Mouse (Mus musculus) liver, adult 2 months (tissue): ENCODE measurements around the gene Agbl3. TPM values are rescaled to one million over a fixed set of nuclear protein-coding genes. Genes with fewer than 3 reads are reported as not detected.

Source experiments
- DNase-seq: peaks from one replicate; pipeline ENCODE4 v3.0.0-alpha.2; 2011; ENCODE audit warnings: low read depth, low spot score; ENCODE audit errors: extremely low read depth
- H3K27ac ChIP-seq: fragments of 200-500 bp; replicated peaks from 2 replicates; pipeline ENCODE4 v1.5.1; 2012; ENCODE audit warnings: low read depth, mild to moderate bottlenecking, control low read depth, inconsistent platforms, low read length; ENCODE audit not compliant: insufficient read depth
- H3K27me3 ChIP-seq: fragments of 200-500 bp; 2 replicates; pipeline ENCODE4 v1.6.1; 2012; ENCODE audit warnings: mild to moderate bottlenecking, moderate library complexity, low read length, inconsistent platforms; ENCODE audit not compliant: control insufficient read depth, insufficient read depth
- H3K36me3 ChIP-seq: fragments of 200-500 bp; 2 replicates; pipeline ENCODE4 v1.6.1; 2012; ENCODE audit warnings: low read length, inconsistent platforms; ENCODE audit not compliant: control insufficient read depth, insufficient read depth
- H3K4me1 ChIP-seq: fragments of 200-500 bp; 2 replicates; pipeline ENCODE4 v1.6.1; 2011; ENCODE audit warnings: low read length; ENCODE audit not compliant: control insufficient read depth, insufficient read depth
- H3K4me3 ChIP-seq: fragments of 200-500 bp; 2 replicates; pipeline ENCODE4 v1.5.1; 2011; ENCODE audit warnings: low read depth, mild to moderate bottlenecking, control low read depth, low read length, moderate library complexity; ENCODE audit not compliant: insufficient read depth
- H3K79me2 ChIP-seq: fragments of 200-500 bp; 2 replicates; pipeline ENCODE4 v1.6.1; 2012; ENCODE audit warnings: inconsistent platforms, mild to moderate bottlenecking, low read length, moderate library complexity; ENCODE audit not compliant: control insufficient read depth, insufficient read depth
- H3K9ac ChIP-seq: fragments of 200-500 bp; 2 replicates; pipeline ENCODE4 v1.6.1; 2012; ENCODE audit warnings: low read depth, mild to moderate bottlenecking, control low read depth, inconsistent platforms, low read length
- CTCF ChIP-seq: fragments of 200-500 bp; IDR thresholded peaks from 2 replicates; pipeline ENCODE4 v1.5.1; 2011; ENCODE audit warnings: low read depth, low read length, control low read depth
- POLR2A ChIP-seq: fragments of 200-500 bp; IDR thresholded peaks from 2 replicates; pipeline ENCODE4 v1.6.1; 2011; ENCODE audit warnings: low read length, control low read depth; ENCODE audit not compliant: insufficient read depth; ENCODE audit errors: extremely low read depth
- WGBS: fragments of 180-500 bp; shearing (Covaris S2); methylation state at CpG from one replicate; pipeline ENCODE4 v1.1.7; 2018; 5-methylcytosine and 5-hydroxymethylcytosine counted together
- polyA plus RNA-seq: library from polyadenylated mRNA; depleted of rRNA; stranded (reverse); fragments of >200 nt; gene quantifications from 2 replicates; pipeline ENCODE4 v1.2.3, GENCODE M21; 2012
- total RNA-seq: library from RNA; depleted of rRNA; stranded (reverse); fragments of >200 nt; gene quantifications from 2 replicates; pipeline ENCODE4 v1.2.3, GENCODE M21; 2014

Agbl3 gene
- total and polyA plus RNA-seq, 2 experiments, result 2.3 to 8.6 TPM

DNA sequence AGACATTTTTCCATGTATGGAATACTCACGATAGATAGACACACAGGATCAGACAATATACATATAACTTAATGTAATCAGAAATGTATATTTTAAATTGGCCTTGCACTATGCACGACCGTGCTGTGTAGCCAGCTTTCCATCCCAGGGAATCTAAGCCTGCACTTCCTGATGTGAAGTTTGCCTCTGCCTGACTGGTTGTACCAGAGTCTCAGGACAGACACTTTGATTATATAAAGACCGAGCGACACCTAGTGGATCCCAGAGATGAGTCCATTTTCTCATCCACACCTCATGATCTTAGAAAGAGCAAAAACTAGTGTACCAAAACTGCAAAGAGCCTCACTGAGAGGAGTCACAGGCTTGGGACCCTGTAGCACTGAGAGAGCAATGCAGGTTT, 25.8 kb upstream of the Agbl3 start:
- Histone ChIP-seq H3K36me3 (peaks cover 62% of the 10 kb centered on the region), H3K4me1 (peaks cover 16% of the 10 kb centered on the region), H3K4me3 (no peak overlapping the region), H3K79me2 (0 out of 2 replicates have a peak, but pooled peaks cover under 1% of the 10 kb centered on the region), H3K27ac (no peak overlapping the region), H3K9ac (no peak overlapping the region), H3K27me3 (no peaks in the 10 kb centered on the region)
- TF ChIP-seq CTCF (no peak), POLR2A (no peak)
- 42% methylated on average over 5 of the region's 5 CpGs for WGBS
- DNase-seq, result peak; percentile 53

DNA sequence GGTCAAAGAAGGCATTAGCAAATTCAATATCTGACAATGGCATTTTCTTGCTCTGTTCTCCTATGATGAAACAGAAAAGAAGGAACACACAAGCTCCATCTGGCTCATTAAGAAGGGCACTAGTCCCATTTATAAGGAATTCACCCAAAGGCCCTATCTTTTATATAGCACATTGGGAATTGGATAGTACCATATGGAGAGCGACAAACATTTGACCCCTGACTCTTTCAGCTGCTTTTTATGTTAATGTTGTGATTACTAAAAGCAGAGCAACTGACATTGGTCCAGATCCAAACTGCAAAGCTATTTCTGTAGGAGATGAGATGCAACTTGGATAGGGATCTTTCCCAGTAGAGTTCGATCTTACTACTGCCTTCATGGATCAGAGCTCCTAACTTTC, 21.9 kb upstream of the Agbl3 start:
- no peak overlapping the region for H3K27ac ChIP-seq
- WGBS, result 89% methylated on average over 2 of the region's 2 CpGs
- no peak overlapping the region for H3K4me3 ChIP-seq
- H3K79me2 ChIP-seq, result no peaks in the 10 kb centered on the region
- H3K36me3 ChIP-seq, result peaks cover 87% of the 10 kb centered on the region
- no peak for DNase-seq
- no peaks in the 10 kb centered on the region for H3K27me3 ChIP-seq
- no peak overlapping the region for H3K9ac ChIP-seq
- no peak for TF ChIP-seq CTCF
- TF ChIP-seq POLR2A, result no peak
- no peaks in the 10 kb centered on the region for H3K4me1 ChIP-seq

DNA sequence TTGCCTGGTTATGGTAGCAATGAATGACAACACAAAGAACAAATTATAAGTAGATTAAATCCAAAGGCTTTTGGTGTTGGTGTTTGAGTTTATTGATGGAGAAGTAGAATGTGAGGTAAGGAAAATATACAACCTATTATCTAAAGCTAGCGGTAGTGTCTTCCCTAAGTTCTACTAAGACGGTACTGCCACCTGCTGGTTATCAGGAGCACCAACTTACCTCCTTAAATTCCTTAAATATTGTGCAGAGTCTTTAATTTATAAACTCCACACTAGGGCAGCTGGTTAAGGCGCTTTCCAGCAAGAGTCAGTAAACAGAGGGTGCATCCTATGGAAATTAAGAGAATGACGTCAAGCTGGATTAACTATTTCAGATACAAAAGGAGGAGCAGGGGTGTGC, 20.2 kb upstream of the Agbl3 start:
- H3K36me3 ChIP-seq, result peaks cover 87% of the 10 kb centered on the region
- WGBS, result 64% methylated on average over 4 of the region's 4 CpGs
- H3K79me2 ChIP-seq, result no peaks in the 10 kb centered on the region
- peak; percentile 61 for DNase-seq
- no peak overlapping the region for H3K4me3 ChIP-seq
- no peak overlapping the region for H3K27ac ChIP-seq
- H3K27me3 ChIP-seq, result no peaks in the 10 kb centered on the region
- no peaks in the 10 kb centered on the region for H3K4me1 ChIP-seq
- no peak overlapping the region for H3K9ac ChIP-seq
- TF ChIP-seq POLR2A (no peak), CTCF (peak; percentile 37)

DNA sequence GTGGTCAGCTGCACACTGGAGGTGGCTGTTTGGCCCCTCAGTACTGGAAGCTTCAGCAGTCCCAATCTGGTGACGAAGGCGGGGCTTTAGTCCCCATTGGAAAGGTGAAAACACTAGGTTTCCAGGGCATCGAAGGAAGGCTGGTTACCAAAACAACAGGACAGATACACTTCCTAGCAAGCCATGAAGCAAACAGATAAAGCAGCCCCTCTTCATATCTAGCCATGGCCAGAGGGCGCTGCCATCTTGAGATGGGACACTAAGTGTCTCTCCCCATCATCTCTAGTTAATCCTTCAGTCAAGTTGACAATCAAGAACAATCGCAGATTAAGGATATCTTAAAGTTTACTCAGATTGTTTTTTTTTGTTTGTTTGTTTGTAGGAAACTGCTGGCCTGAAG, 14.5 kb upstream of the Agbl3 start:
- Histone ChIP-seq H3K36me3 (peaks cover 78% of the 10 kb centered on the region), H3K27ac (no peak overlapping the region), H3K9ac (no peak overlapping the region), H3K4me1 (no peaks in the 10 kb centered on the region), H3K79me2 (no peaks in the 10 kb centered on the region), H3K4me3 (no peak overlapping the region), H3K27me3 (no peaks in the 10 kb centered on the region)
- WGBS, result 88% methylated on average over 5 of the region's 5 CpGs
- DNase-seq, result no peak
- TF ChIP-seq POLR2A (no peak), CTCF (no peak)

DNA sequence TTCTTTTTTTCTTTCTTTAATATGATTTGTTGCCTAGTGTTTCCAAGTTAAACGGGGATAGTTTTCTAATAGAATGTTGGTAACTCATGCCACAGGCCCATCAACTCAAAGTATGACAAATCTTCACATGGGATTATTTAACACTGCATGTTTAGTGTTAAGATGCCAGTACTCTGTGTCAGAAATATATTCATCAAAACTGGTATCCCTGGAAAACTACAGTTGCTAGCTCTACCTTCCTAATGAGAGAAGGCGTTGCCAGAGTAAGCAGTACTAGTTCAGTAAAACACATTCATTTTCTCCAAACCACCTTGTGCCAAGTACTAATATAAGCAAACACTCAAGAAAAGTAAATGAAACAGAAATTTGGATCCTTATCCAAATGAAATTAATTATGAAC, 10.2 kb upstream of the Agbl3 start:
- DNase-seq, result no peak
- Histone ChIP-seq H3K9ac (no peak overlapping the region), H3K27me3 (no peaks in the 10 kb centered on the region), H3K4me3 (no peak overlapping the region), H3K4me1 (no peaks in the 10 kb centered on the region), H3K79me2 (no peaks in the 10 kb centered on the region), H3K36me3 (peaks cover 65% of the 10 kb centered on the region), H3K27ac (no peak overlapping the region)
- WGBS, result 91% methylated on average over 2 of the region's 2 CpGs
- TF ChIP-seq POLR2A (no peak), CTCF (no peak)

DNA sequence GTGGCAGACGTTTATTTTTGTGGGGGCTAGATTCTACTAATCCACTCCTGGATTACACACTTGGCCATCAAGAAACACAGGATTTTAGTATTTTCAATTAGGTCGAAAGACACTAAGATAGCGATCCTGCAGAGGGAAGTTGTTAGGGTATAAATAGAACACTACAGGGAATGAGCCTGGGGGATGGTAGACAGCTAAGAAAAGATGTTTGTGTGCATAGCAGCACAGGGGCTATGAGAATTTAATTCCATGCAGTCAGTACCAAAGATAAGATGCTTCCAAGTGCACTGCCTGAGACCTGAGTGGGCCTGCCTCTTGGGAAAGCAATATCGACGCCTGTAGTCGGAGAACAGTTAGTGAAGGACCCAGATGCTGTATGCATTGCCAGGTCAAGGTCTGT, 9.7 kb upstream of the Agbl3 start:
- Histone ChIP-seq H3K27me3 (no peaks in the 10 kb centered on the region), H3K36me3 (peaks cover 60% of the 10 kb centered on the region), H3K9ac (no peak overlapping the region), H3K27ac (no peak overlapping the region), H3K4me3 (no peak overlapping the region), H3K4me1 (no peaks in the 10 kb centered on the region), H3K79me2 (no peaks in the 10 kb centered on the region)
- DNase-seq, result no peak
- no peak for TF ChIP-seq CTCF
- no peak for TF ChIP-seq POLR2A
- WGBS, result 81% methylated on average over 6 of the region's 6 CpGs
